Mouse (Mus musculus) olfactory bulb, adult 2 months (tissue): Measurements from ENCODE around the gene Lpin2. TPM values are rescaled to one million over a fixed set of nuclear protein-coding genes. Genes with fewer than 3 reads are reported as not detected.
A peak's percentile ranks its signal among the peaks of the same experiment; 100 is the strongest.

Experiments used
- H3K27ac ChIP-seq: fragments of 200-500 bp; 2 replicates; pipeline ENCODE4 v1.5.1; 2012; ENCODE audit warnings: low read depth, low read length; ENCODE audit not compliant: insufficient read depth
- H3K4me1 ChIP-seq: fragments of 200-500 bp; 2 replicates; pipeline ENCODE4 v1.6.1; 2012; ENCODE audit warnings: low read length; ENCODE audit not compliant: control insufficient read depth, insufficient read depth
- H3K4me3 ChIP-seq: fragments of 200-500 bp; 2 replicates; pipeline ENCODE4 v1.5.1; 2012; ENCODE audit warnings: mild to moderate bottlenecking, low read depth, low read length, moderate library complexity; ENCODE audit not compliant: insufficient read depth
- CTCF ChIP-seq: fragments of 200-500 bp; IDR thresholded peaks from 2 replicates; pipeline ENCODE4 v1.5.1; 2012; ENCODE audit warnings: low read depth, mild to moderate bottlenecking, low read length, moderate library complexity; ENCODE audit not compliant: insufficient read depth
- POLR2A ChIP-seq: fragments of 200-500 bp; IDR thresholded peaks from 2 replicates; pipeline ENCODE4 v1.6.1; 2012; ENCODE audit warnings: mild to moderate bottlenecking, low read depth, low read length, moderate library complexity; ENCODE audit not compliant: insufficient read depth
- WGBS: fragments of 180-500 bp; shearing (Covaris S2); methylation state at CpG from one replicate; pipeline ENCODE4 v1.1.7; 2018; 5-methylcytosine and 5-hydroxymethylcytosine counted together
- polyA plus RNA-seq: library from polyadenylated mRNA; stranded (reverse); fragments of >200 nt; gene quantifications from 2 replicates; pipeline ENCODE4 v1.2.4, GENCODE M21; 2012; ENCODE audit warnings: low replicate concordance; ENCODE audit not compliant: missing spikeins, insufficient read depth, insufficient read length

The Lpin2 gene
- polyA plus RNA-seq, 1 experiment: not detected

DNA sequence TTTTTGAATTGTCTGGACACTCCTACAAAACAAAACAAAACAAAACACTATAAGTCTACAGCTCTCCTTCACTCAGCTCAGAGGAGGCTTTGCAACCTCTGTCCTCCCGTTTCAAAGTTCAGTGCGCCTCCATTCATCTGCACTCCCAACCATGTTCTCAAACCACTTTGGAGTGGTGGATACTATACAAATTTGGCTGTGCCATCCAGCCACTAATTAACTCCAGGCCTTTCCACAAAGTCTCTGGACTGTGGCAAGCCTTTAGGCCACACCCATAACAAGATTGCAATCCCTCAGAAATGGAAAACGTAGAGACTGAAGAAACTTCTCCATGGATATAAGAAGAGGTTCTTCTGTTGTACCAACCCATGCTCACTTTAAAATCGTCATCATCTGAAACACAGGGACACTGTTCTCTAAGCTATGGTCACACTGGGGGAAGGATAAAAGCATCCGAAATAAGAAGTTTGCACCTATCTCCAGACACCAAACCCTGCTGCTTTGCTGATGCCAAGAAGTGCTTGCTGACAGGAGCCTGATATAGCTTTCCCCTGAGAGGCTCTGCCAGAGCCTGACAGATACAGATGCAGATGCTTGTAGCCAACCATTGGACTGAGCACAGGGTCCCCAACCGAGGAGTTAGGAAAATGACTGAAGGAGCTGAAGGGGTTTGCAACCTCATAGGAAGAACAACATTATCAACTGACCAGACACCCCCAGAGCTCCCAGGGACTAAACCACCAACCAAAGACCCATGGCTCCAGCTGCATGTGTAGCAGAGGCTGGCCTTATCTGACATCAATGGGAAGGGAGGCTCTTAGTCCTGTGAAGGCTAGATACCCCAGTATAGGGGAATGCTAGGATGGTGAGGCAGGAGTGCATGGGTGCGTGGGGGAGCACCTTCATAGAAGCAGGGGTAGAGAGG lies 108.4 kb downstream of the Lpin2 start:
- H3K4me3 ChIP-seq: no peak overlapping the region
- no peak for TF ChIP-seq POLR2A
- TF ChIP-seq CTCF: no peak
- 86% methylated on average over 7 of the region's 7 CpGs for WGBS
- H3K4me1 ChIP-seq: peaks cover 3% of the 10 kb centered on the region
- H3K27ac ChIP-seq: peak overlapping the region; percentile 60; the same call in 1 of the 2 replicates

DNA sequence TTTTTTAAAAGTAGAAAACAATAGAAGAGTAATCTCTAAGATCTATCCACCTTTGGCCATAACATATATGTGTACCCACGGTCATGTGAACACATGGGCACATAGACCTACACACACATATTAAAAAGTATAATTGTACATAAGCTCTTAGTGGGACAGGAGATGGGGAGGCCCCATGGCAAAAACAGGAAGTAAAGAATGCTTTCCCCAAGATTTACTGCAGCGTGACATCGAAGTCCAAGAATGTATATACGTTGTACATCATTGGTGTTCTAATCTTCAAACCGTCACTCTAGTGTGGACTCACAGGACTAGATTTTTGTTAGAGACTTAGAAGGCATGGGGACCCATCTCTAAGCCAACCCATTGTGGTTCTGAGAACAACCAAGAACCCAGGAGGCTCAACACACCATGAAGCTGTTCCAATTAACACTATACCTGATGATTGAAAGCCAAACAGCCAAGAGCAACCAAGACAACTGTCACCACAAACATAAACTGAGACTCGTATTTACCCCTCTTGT lies 109.6 kb downstream of the Lpin2 start:
- peaks cover 3% of the 10 kb centered on the region for H3K4me1 ChIP-seq
- H3K4me3 ChIP-seq: no peak overlapping the region
- TF ChIP-seq CTCF (no peak), POLR2A (no peak)
- 95% methylated on average over 6 of the region's 6 CpGs for WGBS
- H3K27ac ChIP-seq: no peak overlapping the region

DNA sequence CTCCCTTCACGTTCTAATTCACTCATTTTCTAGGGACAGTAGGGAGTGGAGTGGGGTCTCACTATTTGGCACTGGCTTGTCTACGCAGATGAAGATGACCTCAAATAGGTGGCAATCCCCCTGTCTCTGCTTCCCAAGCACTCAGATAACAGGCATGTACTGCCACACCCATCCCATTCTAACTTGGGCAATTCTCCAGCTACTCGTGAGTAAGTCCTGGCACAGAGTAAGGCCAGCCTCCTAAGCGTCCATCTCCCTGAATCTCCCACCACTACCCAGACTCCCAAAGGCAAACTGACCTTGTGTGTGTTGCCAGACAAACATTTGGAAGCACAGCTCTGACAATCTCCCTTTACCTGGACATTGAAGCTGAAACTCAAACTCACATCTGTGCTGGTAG lies 110.5 kb downstream of the Lpin2 start:
- Histone ChIP-seq H3K27ac (no peak overlapping the region), H3K4me3 (no peak overlapping the region), H3K4me1 (peaks cover 3% of the 10 kb centered on the region)
- TF ChIP-seq CTCF (no peak), POLR2A (no peak)
- WGBS: 73% methylated on average over 4 of the region's 4 CpGs

DNA sequence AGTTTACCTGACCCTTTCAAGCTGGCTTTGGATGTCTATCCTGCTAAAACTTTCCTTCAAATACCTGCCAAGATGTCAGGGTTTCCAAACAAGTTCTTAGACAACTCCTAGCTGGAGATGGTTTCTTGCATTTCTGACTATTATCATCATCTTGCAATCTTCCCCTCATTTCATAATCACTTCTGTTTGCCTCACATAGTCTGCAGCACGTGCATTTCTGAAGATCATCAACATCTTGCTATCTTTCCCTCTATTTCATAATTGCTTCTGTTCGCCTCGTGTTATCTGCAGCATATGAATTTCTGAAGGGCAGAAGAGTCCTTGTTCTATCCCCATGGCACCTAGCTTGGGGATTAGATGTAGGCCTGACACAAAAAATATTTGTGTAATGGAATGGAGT lies 112.2 kb downstream of the Lpin2 start:
- no peak for TF ChIP-seq POLR2A
- TF ChIP-seq CTCF: no peak
- Histone ChIP-seq H3K27ac (no peak overlapping the region), H3K4me3 (no peak overlapping the region), H3K4me1 (peaks cover under 1% of the 10 kb centered on the region)
- WGBS: 92% methylated on average over 3 of the region's 3 CpGs

Other genes starting within 250 kb of the Lpin2 start
- not detected in 2 replicates for gene Myom1, start 179.9 kb upstream of the Lpin2 start, polyA plus RNA-seq
- gene Myl12a, start 179.7 kb upstream of the Lpin2 start, polyA plus RNA-seq: not detected in 2 replicates
- gene Emilin2, start 129.4 kb downstream of the Lpin2 start, polyA plus RNA-seq: not detected in 2 replicates